Mouse (Mus musculus): ENCODE results near the gene Rtp4.

Rtp4 gene

GRCm38 (mm10) chr16:23520235-23520871 is at the start of gene Rtp4, which contains the start of gene Masp1:
Rtp4 (plus strand) TSS chr16:23520291.
Masp1 (minus strand) TSS chr16:23520815.
- in situ Hi-C loops (cut with MseI, MboI): no loop called here

- in situ Hi-C loops (cut with MseI, MboI): no loop called here
Measured at GRCm38 (mm10) chr16:23471551-23471950, 48.5 kb upstream of the Rtp4 start.

DNA sequence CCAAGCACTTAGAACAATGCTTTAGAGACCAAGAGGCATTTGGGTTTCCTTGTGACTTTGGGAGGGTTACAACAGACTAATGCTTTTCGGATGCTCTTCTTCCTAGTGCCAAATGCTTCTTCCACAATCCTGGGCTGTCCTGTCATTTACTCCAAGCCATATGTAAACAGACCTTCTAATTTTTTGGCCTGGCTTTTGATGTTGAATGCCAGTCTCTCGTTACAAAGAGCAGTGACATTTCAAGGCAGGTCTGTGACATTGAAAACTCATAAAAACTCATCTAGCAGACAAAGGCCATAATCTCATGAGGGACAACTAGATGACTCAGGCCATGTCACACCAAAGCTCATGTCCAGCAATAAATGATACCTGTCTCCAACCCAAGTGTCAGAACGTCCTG is 48.0 kb upstream of the Rtp4 start:
- in situ Hi-C loops (cut with MseI, MboI): no loop called here

DNA sequence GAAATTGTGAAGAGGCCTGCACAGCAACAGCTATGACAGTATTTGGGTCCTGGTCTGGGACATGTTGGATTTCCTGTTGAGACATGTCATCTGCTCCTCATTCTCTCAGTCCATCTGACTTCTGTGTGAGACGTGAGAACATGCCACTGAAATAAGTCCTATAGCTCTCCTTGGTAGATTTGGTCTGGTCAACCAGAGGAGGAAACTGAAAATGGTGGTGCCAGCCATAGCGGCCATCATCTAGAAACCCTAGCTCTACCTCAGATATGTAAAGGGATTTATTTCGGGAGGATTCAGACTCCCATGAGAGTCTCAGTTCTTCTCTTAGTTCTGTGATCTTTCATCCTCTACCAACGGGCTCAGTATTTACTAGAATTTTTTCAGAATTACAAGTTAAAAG is 44.4 kb upstream of the Rtp4 start:
- in situ Hi-C loops (cut with MseI, MboI): no loop called here

DNA sequence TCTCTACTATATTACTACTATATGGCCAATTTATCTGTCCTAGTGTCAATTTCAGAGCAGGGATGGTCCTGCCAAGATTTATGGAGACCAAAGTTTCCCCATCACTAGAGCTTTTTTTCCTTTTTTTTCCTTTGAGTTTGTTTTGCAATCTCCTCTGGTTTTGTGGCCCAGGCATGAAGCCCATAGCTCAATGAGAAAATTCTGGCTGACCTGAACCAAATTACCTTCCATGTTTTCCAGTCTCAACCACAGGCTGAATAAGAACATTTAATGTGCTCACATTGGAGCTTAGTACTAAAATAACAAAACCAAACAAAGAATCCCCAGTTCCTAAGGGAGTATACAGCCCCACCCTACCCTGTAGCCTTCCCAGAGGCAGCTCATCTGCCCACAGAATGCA is 43.5 kb upstream of the Rtp4 start:
- in situ Hi-C loops (cut with MseI, MboI): no loop called here

DNA sequence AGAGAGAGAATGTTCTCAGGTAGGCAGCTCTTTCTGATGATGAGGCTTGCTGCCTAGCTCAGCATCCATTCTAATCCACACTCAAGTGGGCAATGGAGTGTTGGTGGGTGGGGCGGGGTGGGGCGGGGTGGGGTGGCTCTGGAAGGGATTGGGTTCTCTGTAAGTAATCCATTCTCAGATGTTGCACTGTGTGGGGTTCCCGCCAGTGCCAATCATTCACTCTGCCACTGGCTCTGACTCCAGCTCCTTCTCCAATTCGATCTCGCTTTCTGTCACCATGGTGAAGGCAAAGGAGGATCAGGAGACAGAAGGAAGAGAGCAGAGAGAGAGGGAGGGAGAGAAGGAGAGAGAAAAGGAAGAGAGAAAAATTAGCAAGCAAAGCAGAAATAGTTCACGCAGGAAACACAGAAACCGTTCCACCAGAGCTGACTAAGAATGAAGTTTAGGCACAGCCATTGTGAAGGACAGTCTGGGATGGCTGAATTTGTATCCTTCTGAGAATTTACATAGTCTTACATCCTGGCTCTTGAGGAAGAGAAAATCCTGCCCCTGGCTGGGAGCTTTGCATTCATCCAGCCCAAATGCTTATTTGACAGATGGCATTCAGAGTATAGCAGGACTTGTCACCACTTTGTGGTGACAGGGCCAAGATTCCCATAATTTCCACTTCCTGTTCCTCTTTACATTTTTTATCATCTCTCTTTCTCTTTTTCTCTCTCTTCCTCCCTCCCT is 40.1 kb upstream of the Rtp4 start:
- in situ Hi-C loops (cut with MseI, MboI): no loop called here

DNA sequence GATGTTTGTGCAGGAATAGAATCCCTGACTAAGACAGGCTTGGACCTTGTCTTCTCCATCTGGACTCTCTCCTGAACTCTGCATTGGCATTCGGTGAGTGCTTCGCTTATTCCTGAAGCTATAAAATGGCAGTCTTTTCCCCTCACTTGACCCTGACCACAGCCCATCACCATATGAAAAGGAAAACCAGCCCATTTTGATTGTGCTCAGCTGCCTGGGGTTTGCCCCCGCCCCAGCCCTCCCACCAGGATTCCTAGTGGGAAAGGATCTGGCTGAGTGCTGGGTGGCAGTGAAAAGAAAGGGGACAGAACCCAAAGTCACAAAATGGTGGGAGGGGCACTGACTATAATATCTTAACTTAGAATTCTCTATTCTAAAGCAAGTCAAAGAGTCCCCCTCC is 37.9 kb upstream of the Rtp4 start:
- in situ Hi-C loops (cut with MseI, MboI): no loop called here

DNA sequence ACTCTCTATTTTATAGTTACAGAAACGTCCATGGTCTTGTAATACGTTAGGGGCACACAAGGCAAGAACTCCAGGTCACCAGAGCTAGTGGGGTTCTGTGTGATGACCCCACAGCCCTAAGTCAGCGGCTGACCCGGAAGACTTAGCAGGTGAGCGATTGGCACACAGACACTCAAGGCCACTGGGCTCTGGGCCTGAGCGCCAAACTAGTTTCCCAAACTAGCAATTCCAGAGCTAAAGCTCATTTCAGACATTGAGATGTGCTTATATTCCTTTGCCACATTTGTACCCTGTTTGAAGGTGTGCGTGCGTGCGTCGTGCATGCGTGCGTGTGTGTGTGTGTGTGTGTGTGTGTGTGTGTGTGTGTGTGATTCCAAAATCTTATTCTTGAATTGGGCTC is 37.2 kb upstream of the Rtp4 start:
- in situ Hi-C loops (cut with MseI, MboI): no loop called here

DNA sequence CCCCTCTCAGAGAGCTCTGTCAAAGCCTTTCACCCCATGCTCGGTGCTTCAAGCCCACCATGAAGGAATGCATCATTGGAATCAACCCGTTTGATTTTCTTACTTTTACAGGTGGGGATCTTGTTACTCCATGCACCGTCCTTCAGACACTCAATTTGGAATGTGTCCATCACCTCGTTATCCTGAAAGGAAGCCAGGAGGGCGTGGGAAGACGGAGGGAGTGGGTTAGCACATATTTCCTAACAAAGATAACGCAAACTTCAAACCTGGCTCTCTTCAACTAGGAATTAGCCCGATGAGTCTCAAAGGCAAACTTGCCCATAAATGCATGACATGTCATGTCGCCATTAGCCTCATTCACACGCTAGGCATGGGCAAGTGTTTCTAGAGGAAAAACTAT is 36.8 kb upstream of the Rtp4 start:
- in situ Hi-C loops (cut with MseI, MboI): no loop called here

- in situ Hi-C loops (cut with MseI, MboI): no loop called here
Measured at GRCm38 (mm10) chr16:23492783-23493182, 27.3 kb upstream of the Rtp4 start.

DNA sequence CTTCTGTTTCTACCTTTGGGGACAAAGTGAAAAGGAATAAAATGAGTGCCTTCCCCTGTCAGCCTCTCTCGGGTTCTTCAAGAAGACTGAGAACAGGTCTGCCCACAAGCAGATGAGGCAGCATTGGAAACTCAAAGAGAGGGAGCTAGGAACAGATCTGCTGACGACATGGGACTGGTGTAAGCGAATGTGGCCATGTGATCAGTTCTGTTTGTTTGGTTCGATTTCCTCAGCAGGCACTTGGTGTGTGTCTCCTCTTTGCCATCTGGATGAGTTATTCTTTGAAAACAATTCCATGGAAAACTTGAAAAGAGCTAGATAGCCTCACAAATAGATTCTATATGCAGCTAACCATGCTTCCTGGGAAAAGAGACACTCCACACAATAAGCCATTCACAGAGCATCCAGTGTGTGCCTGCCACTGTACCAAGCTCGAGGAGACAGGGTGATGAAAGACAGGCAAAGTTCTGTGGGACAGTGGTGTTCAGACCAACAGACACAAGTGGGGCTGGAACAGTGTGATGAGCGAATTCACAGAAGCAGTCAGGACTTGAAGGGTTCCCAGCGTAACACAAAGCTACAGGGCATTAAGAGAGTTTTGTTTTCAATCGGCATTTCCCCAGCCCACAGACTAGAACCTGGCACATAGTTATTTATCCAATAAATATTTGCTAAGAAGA is 23.7 kb upstream of the Rtp4 start:
- in situ Hi-C loops (cut with MseI, MboI): no loop called here

GRCm38 (mm10) chr16:23497440-23497839 is 22.7 kb upstream of the Rtp4 start:
- in situ Hi-C loops (cut with MseI, MboI): no loop called here

DNA sequence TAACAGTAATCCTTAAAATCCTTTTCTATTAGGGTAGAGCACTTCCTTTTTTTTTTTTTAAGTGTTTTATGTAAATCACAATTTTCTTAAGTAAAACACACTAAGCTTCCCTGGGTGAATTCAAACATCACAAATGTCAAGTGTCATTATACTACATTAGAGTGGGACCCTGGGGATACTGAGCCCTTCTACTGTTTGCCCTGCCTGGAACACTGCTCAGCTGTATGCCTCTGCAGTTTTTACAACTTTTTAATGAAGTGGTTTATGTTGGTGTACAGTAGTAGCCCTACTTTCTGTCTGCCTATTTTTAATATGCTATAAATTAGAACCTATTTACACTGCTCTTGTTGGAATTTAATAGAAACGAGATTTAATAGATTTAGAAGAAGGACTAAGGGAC is 22.2 kb upstream of the Rtp4 start:
- in situ Hi-C loops (cut with MseI, MboI): no loop called here

DNA sequence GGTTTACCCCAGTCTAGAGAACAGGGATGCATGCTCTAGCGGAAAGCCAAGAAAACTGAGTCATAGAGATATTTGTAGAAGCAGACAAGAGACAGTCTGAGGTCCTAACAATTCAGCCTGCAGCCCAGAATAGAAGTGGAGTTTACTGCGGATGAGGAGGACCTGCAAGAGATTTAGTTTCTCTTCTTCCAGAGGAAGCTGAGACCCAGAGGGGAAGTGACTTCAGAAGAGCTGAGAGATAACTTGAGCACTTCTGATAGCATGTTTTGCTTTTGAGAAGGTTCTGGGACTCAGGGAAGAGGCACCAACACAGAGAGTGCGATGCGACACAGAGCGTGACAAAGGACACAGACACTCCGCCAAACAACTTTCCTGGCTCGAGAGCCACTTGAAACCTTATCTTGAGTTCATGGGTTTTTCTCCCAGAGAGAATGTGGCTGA is 21.4 kb upstream of the Rtp4 start:
- in situ Hi-C loops (cut with MseI, MboI): no loop called here

DNA sequence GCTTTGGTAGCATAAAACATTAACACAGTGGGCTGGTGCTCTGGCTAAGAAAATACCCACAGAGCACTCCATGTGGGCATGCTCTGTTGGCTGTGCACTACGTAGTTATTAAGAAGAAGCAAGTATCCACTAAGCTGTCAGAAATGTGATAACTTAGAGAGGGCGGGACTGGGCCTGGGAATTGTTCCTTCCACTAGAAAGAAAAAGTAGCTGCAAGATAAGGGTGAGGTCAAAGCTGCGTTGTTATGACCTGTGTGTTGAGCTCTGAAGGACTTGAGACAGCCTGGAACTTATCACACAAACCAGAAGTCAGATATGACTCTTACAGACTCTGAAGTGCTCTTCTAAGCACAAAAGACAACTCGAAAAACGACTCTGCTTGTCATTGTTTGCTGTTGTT is 19.5 kb upstream of the Rtp4 start:
- in situ Hi-C loops (cut with MseI, MboI): no loop called here

DNA sequence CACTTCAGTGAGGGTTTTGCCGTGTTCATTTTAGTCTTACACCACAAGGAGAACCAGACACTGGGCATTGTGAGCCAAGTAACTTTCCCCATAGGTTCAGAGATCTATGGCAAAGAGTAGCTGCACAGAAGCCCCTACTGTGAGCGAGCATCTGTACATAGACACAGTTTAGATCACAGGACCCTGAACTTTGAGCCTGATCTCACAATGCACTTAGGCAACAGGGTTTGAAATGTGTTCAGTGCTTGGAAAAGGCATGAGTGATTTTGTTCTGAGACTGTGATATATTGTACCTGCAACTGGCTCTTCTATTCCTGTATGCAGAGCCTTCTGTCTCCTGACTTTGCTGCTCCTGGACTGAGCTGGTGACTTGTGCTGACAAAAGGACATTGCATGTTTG is 18.8 kb upstream of the Rtp4 start:
- in situ Hi-C loops (cut with MseI, MboI): no loop called here

GRCm38 (mm10) chr16:23502478-23502877 is 17.6 kb upstream of the Rtp4 start:
- in situ Hi-C loops (cut with MseI, MboI): no loop called here

GRCm38 (mm10) chr16:23503351-23503750 is 16.7 kb upstream of the Rtp4 start:
- in situ Hi-C loops (cut with MseI, MboI): no loop called here

DNA sequence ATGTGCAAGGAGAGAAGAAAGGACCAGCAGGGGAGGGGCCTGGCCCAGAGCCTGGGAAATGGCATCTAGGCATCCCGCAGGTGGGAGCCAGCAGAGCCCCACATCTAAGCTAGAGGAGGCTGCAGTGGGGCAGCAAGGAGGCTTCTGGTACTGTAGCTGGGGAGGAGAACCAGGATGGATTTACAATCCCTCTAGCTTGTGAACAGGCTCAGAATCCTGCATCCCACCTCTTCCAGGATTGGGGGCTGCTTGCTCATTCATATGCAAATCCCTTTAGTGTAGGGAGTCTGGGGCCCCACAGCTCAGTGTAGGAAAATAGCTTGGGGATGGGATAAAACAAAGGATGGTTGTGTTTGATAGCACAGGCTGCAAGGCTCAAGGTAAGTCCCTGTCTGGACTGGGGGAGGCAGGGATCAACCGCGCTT is 15.8 kb upstream of the Rtp4 start:
- in situ Hi-C loops (cut with MseI, MboI): no loop called here

- in situ Hi-C loops (cut with MseI, MboI): no loop called here
Measured at GRCm38 (mm10) chr16:23505904-23506687, 14.0 kb upstream of the Rtp4 start.

- in situ Hi-C loops (cut with MseI, MboI): no loop called here
Measured at GRCm38 (mm10) chr16:23511166-23511935, 8.7 kb upstream of the Rtp4 start.
